Mouse (Mus musculus) liver, embryonic 14.5 days (tissue): ENCODE measurements around the gene Cebpe.

Experiments used
- CTCF ChIP-seq: IDR thresholded peaks from 2 replicates; pipeline ENCODE4 v1.5.1; 2016; ENCODE audit warnings: antibody characterized with exemption, low read depth, control low read depth
- EP300 ChIP-seq: IDR thresholded peaks from 2 replicates; pipeline ENCODE4 v1.6.1; 2016; ENCODE audit warnings: antibody characterized with exemption, low read depth

DNA sequence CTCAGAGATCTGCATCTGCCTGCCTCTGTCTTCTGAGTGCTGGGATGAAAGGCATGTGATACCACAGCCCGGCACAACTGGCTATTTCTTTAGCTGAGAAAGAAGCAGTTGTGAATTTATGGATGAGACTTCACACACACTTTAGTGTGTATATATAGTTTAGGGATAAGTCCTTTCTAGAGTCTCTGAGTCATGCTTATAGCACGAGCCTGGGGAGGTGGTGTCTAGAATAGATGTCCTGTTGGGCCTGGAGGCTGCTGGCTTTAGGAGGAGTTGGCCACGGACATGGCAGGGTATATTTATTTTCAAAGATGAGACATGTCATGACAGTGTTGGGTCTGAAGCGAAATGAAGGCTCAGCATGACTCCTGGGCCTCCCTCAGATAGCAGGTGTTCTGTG lies 22.0 kb upstream of the Cebpe start:
- no peak for TF ChIP-seq EP300
- no peak for TF ChIP-seq CTCF
